Mouse (Mus musculus): ENCODE data around the gene Tcf23. TPM values are rescaled to one million over a fixed set of nuclear protein-coding genes. Genes with fewer than 3 reads are reported as not detected.

Gene Tcf23
- total RNA-seq (2022): under 1 TPM; 0.14 to 0.28 (median 0.22) TPM

GRCm38 (mm10) chr5:30968416-30968815 lies at the start of gene Tcf23:
Tcf23 (plus strand) TSS chr5:30968662.
- no peak for DNase-seq (ENCODE audit: low spot score in 2 of 2)

DNA sequence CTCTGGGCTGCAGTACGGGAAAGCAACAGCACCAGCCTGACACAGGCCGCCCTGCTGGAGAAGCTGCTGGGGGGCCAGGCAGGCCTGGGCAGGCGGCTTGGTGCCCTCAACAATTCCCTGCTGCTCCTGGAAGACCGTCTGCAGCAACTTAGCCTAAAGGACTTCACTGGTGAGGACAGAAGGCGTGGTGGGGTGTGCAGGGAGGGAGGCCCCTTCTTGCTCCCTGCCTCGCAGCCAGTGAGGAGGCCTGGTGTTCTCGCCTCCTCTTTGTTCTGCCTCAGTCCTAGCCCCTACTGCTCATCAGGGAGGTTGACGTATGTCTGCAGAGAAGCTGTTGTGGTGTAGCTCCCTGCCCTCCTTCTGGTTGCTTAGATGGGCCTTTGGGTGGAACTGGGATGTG lies 49.8 kb upstream of the Tcf23 start:
- DNase-seq (ENCODE audit: low spot score in 2 of 2): no peak

- DNase-seq (ENCODE audit: low spot score in 2 of 2): no peak
Observed at GRCm38 (mm10) chr5:30919831-30920614, 48.4 kb upstream of the Tcf23 start.

- no peak for DNase-seq (ENCODE audit: low spot score in 2 of 2)
Observed at GRCm38 (mm10) chr5:30920621-30921020, 47.8 kb upstream of the Tcf23 start.

- DNase-seq (ENCODE audit: low spot score in 2 of 2): peak; percentile 71 to 86
Observed at GRCm38 (mm10) chr5:30921256-30922033, 47.0 kb upstream of the Tcf23 start, which contains the start of gene Khk. Khk (plus strand) TSS chr5:30921431.

GRCm38 (mm10) chr5:30922581-30923041 lies 45.9 kb upstream of the Tcf23 start:
- no peak for DNase-seq (ENCODE audit: low spot score in 2 of 2)

GRCm38 (mm10) chr5:30923119-30923518 lies 45.3 kb upstream of the Tcf23 start:
- DNase-seq (ENCODE audit: low spot score in 2 of 2): no peak

DNA sequence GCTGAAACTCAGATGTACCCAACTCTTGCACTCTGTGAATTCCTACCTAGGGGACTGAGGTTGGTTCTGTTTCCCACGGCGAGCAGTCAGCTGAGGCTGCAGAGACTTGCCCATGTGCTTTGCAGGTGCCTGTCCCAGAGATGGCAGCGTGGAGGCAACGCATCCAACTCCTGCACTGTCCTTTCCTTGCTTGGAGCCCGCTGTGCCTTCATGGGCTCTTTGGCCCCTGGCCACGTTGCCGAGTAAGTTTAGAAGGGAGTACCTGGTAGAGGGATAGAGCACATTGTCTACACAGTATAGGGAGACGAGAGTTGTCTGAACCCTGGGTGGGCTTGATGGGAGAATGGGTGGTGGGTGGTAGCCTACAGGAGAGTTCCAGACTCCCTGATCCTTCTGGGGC lies 43.8 kb upstream of the Tcf23 start:
- DNase-seq (ENCODE audit: low spot score in 2 of 2): no peak

DNA sequence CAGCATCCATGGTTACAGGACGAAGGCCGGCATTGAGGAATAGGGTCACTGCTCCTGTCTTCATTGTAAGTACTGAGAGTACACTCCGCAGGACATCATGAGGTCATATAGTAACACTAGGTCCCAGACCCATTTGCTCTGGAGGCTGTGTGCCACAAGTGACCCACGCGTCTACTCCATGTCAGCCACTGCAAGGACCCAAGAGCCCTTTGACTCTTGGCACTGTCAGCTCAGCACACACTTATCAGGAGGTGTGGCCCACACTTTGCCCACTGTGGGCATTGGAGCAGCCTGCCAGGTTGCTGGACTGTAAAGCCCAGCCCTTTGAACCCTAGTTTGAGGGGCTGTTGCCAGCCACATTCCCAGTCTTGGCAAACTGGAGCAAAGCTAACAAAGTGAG lies 43.2 kb upstream of the Tcf23 start:
- no peak for DNase-seq (ENCODE audit: low spot score in 2 of 2)

DNA sequence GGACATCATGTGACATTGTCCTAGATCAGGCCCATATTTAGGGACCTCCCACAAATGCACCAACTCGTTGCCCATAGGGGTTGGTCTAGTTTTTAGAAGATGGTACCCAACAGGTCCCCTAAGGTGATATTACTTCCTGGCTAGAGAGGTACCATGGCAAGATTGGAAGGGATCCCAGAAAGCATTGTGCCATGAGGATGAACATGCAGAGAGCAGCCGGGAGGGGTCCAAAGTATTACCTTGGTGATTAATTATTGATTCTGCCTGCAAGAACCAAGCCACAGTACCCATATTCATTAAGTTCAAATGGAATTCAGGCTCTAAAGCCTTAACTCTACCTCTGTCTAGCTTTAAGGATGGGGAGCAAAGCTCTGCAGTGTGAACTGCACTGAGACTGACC lies 42.4 kb upstream of the Tcf23 start:
- DNase-seq (ENCODE audit: low spot score in 2 of 2): no peak

DNA sequence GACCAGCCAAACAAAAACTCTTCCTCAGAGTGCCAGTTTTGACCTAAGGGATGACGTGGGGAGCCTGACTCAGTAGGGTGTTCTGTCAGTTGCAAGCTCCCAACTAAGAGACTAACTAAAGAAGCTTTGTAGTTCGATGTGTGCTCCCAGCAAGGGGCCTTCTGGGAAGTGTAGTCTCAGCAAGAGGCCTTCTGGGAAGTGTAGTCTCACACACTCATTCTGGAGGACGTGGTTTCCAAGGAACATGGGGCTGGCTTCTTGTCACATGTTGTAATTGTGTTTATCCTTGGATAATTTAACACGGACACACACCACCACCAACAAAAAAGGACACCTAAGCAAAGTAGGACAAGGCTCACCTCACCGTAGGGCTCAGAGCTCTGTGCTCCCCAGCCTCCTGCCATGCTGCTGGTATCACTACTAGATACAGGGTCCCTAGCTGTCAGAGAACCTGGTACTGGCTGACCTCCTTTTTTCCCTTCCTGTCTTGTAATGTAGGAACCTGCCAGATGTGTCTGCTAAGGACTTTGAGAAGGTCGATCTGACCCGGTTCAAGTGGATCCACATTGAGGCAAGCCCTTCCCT lies 40.4 kb upstream of the Tcf23 start:
- peak in 1 of 2 experiments; percentile 56 for DNase-seq (ENCODE audit: low spot score in 2 of 2)

- peak in 1 of 2 experiments; percentile 82 for DNase-seq (ENCODE audit: low spot score in 2 of 2)
Observed at GRCm38 (mm10) chr5:30930121-30930520, 38.3 kb upstream of the Tcf23 start.

DNA sequence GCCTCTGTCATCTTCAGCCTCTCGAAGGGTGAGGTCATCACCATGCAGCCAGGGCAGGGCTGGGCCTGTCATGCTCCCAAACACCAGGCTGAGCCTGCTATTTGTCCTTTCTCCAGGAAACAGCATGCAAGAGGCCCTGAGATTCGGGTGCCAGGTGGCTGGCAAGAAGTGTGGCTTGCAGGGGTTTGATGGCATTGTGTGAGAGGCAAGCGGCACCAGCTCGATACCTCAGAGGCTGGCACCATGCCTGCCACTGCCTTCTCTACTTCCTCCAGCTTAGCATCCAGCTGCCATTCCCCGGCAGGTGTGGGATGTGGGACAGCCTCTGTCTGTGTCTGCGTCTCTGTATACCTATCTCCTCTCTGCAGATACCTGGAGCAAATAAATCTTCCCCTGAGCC lies 37.6 kb upstream of the Tcf23 start:
- no peak for DNase-seq (ENCODE audit: low spot score in 2 of 2)

- no peak for DNase-seq (ENCODE audit: low spot score in 2 of 2)
Observed at GRCm38 (mm10) chr5:30931378-30931777, 37.1 kb upstream of the Tcf23 start.

GRCm38 (mm10) chr5:30933705-30934104 lies 34.8 kb upstream of the Tcf23 start:
- DNase-seq (ENCODE audit: low spot score in 2 of 2): no peak

- DNase-seq (ENCODE audit: low spot score in 2 of 2): no peak
Observed at GRCm38 (mm10) chr5:30934725-30935461, 33.6 kb upstream of the Tcf23 start.

DNA sequence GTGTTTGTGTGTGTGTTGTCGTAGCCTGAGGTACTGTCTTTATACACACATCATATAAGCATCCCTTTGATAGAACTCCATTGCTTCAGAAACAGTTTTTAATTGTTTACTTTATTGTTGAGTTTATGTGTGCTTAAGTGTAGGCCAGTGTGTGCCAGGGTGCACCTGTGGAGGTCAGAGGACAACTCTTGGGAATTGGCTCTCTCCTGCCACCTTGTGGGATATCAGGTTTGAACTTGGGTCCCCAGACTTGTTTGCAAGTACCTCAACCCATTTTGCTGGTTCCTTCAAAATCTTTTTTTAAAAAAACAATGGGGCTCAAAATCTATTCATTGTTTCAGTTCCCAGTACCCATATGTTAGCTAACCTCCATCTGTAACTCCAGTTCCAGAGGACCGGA lies 25.5 kb upstream of the Tcf23 start:
- no peak for DNase-seq (ENCODE audit: low spot score in 2 of 2)

DNA sequence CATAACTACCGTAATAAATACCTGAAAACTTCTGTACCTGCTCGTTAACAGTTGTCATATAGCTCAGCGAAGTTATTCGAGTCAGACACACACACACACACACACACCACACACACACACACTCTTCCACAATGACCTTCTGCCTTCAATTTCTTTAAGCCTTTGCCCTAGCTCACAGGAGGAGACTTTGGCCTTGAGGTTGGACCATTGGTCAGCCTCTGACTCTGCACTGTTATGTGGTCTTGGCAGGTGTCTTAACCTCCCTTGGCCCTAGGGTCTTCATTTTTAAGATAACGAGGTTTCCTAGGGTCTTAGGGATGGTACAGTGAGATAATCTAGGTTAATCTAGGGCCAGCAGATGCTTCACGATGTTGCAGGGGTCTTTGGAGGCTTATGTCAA lies 24.1 kb upstream of the Tcf23 start:
- no peak for DNase-seq (ENCODE audit: low spot score in 2 of 2)

DNA sequence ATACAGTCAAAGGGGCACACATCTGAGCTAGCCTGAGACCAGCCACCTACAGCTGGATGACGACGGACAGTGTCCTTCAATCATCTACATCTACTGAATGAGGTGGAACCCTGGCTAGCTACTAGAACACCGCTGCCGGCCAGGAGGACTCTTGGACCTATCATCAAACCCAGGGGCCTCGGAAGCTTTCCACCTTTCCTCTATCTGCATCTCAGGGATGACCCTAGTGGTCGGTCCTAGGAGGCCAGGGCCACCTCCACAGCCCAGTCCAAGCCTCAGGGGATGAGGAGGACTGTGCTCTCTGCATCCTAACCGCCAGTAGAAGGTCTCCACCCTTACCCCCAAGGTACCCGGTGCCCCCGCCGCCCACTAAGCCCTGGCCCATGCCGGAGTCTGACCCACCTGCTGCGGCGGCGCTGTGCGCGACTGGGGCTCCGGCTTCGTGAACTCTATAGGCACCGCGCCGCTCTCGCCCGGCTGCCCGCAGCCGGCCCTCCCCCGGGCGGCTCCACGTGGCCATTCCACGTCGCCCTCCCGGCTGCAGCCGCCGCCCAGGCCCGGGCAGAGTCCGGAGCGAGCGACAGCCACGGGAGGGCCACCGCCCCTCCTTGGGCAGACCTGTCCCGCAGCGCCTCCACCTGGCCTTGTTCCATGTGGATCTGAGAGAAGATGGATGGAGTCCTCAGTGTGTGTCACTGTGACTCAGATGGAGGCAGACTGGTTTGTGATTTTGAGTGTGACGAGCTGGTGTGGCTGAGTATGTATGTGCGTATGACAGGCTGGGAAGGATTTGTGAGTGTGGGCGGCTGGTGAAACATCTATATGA lies 23.3 kb upstream of the Tcf23 start, which contains the start of gene Cgref1:
Gene Cgref1, minus strand, starts transcription at position 636 of the 826 bp plus-strand sequence.
- peak; percentile 64 for DNase-seq (ENCODE audit: low spot score in 2 of 2)

DNA sequence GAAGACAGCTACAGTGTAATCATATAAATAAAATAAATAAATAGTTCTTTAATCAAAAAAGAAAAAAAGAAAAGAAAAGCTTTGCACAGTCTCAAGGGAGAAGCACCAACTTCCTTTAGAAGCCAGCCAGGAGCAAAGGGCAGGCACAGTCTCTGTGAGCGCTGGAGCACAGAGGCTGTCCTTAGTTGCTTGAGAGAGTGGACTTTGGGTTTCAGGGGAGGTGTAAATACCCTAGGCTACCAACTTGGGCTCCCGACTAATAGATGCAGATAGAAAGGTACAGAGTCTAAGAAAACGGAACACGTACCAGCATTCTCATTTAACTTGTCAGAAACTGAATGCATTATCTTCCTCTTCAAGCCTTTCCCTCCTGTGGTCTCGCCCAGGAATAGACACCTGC lies 19.8 kb upstream of the Tcf23 start:
- DNase-seq (ENCODE audit: low spot score in 2 of 2): no peak

Measured in layer of hippocampus, adult 8-10 months (tissue).